Mouse (Mus musculus) C2C12 (cell line): ENCODE measurements around the gene Zbed6.

Experiments
- CEBPB ChIP-seq: IDR thresholded peaks from one replicate; pipeline ENCODE4 v1.6.1; 2011; ENCODE audit warnings: low read depth, mild to moderate bottlenecking, control low read depth, moderate library complexity
- CTCF ChIP-seq: IDR thresholded peaks from one replicate; pipeline ENCODE4 v1.5.1; 2011; ENCODE audit not compliant: control insufficient read depth, insufficient read depth, insufficient read length
- MAX ChIP-seq: IDR thresholded peaks from one replicate; pipeline ENCODE4 v1.6.1; 2011; ENCODE audit warnings: mild to moderate bottlenecking, control low read depth
- MYOD1 ChIP-seq: IDR thresholded peaks from one replicate; pipeline ENCODE4 v1.6.1; 2011; ENCODE audit warnings: low read depth; ENCODE audit not compliant: control insufficient read depth, insufficient read length

DNA sequence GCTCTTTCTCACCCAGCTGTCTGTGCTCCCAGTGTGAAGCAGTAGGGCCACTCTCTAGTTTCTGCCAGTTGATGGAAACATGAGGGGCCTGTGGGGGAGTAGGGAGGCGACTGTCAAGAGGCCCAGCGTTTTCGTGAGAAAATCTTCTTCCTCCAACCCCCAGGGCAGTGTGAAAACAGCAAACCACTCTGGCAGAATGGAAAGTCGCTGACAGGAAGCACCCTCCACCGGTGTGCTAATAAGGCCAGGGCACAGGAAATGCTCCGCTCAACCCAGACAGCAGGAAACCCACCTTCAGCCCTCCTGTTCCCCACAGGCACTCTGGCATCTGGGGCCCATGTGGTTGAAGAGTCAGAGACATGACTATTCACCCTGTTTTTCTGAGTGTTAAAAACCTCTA is 29.2 kb upstream of the Zbed6 start, which contains the start of gene Lax1:
- TF ChIP-seq MAX (no peak), CTCF (no peak), CEBPB (no peak), MYOD1 (no peak)
